Mouse (Mus musculus) monocyte, adult 2 months (primary cell): ENCODE measurements at regions not wholly inside any gene's neighbourhood (a gene's known extent, or its start where the extent isn't known, plus 50 kb on each side); places are given as distances from the start of the nearest gene placed in this dataset.

ENCODE experiments used
- DNase-seq, 2 experiments: peaks; one replicate each; pipeline ENCODE4 v3.0.0; 2022; ENCODE audit warnings: low spot score in 2 of 2, low read depth in 1 of 2

- peak in 1 of 2 experiments; percentile 8 for DNase-seq
These were observed 96.7 kb downstream of the 1500009L16Rik start for GRCm38 (mm10) chr10:83819266-83819949.

- no peak for DNase-seq
These were observed 97.2 kb downstream of the 1500009L16Rik start for GRCm38 (mm10) chr10:83819950-83820275.

- no peak for DNase-seq
These were observed 98.4 kb downstream of the 1500009L16Rik start for GRCm38 (mm10) chr10:83821089-83821488.

GRCm38 (mm10) chr10:83826105-83826504 lies 103.4 kb downstream of the 1500009L16Rik start:
- DNase-seq, result no peak

- DNase-seq, result no peak
These were observed 113.7 kb downstream of the 1500009L16Rik start for GRCm38 (mm10) chr10:83836351-83836750.

- no peak for DNase-seq
These were observed 117.6 kb downstream of the 1500009L16Rik start for GRCm38 (mm10) chr10:83840226-83840625.

- no peak for DNase-seq
These were observed 128.2 kb downstream of the 1500009L16Rik start for GRCm38 (mm10) chr10:83850881-83851280.

- DNase-seq, result no peak
These were observed 129.5 kb downstream of the 1500009L16Rik start for GRCm38 (mm10) chr10:83852194-83852593.

- DNase-seq, result no peak
These were observed 130.1 kb downstream of the 1500009L16Rik start for GRCm38 (mm10) chr10:83852806-83853205.

GRCm38 (mm10) chr10:83857794-83858442 lies 135.3 kb downstream of the 1500009L16Rik start:
- DNase-seq, result no peak

- DNase-seq, result no peak
These were observed 136.0 kb downstream of the 1500009L16Rik start for GRCm38 (mm10) chr10:83858689-83859088.

GRCm38 (mm10) chr10:83859633-83860032 lies 137.0 kb downstream of the 1500009L16Rik start:
- no peak for DNase-seq

- no peak for DNase-seq
These were observed 139.0 kb downstream of the 1500009L16Rik start for GRCm38 (mm10) chr10:83861574-83862190.

GRCm38 (mm10) chr10:83864591-83864990 lies 141.9 kb downstream of the 1500009L16Rik start:
- no peak for DNase-seq

GRCm38 (mm10) chr10:83865929-83866328 lies 143.3 kb downstream of the 1500009L16Rik start:
- no peak for DNase-seq

- DNase-seq, result no peak
These were observed 149.2 kb downstream of the 1500009L16Rik start for GRCm38 (mm10) chr10:83871736-83872400.

- no peak for DNase-seq
These were observed 156.1 kb downstream of the 1500009L16Rik start for GRCm38 (mm10) chr10:83878745-83879144.

GRCm38 (mm10) chr10:83882119-83882890 lies 159.6 kb downstream of the 1500009L16Rik start:
- no peak for DNase-seq

GRCm38 (mm10) chr10:83882891-83883185 lies 160.2 kb downstream of the 1500009L16Rik start:
- DNase-seq, result no peak

- no peak for DNase-seq
These were observed 161.9 kb downstream of the 1500009L16Rik start for GRCm38 (mm10) chr10:83884553-83884952.

GRCm38 (mm10) chr10:83888587-83888986 lies 165.9 kb downstream of the 1500009L16Rik start:
- no peak for DNase-seq
